ENCODE assay signal across 8 mouse cellular contexts in the genomic region with DNA sequence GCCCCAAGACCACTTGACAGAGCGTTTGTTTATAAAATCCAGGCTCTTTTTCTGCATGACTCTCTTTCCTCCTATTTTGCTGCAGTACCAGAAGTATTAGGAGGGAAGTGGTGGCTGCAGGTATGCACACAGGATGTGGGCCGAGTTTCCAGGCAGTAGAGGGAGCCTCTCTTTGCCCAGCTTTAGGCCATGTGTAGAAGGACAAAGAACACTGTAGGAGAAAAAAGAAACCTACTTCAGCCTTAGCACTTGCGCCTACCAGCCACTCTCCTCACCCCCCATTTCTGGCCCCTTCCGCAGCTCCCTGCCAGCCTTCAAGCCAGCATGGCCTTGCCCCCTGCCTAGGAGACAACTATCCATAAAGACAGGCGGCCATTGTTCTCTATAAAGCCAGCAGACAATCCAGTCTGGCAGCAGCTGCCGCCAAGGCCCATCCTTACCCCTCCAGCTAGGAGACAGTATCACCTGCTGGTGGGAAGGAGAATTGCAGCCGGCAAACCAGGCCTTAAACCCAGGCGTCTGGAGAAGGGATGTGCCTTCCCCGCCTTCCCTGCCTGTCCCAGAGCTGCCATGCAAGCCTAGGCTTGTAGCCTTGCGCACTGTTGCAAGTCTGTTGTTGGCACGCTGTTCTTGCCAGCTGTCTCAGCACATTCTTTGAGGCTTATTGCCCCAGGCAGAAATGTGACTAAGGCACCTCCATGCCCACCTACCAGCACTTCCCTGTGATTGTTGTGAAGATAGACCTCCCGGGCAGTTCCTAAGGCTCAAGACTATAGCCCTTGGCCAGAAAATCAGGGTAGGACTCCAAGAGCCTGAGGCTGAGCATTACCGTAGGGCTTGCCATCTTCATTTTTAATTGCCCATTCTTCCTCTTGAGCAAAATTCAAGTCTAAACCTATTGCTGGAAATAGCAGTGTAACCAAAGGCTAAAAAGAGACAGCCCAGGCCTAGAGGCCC. TPM values are rescaled to one million over a fixed set of nuclear protein-coding genes. Genes with fewer than 3 reads are reported as not detected.
A peak's percentile ranks its signal among the peaks of the same experiment; 100 is the strongest.
DNase-seq lines count a peak whose midpoint lies in the region; ATAC-seq and TF ChIP-seq lines count a peak whose summit lies in the region.

No protein-coding gene starts in this region.

- no peaks in the 10 kb centered on the region for H3K27me3 ChIP-seq in embryonic facial prominence, embryonic 13.5 days
- no peaks in the 10 kb centered on the region for H3K27me3 ChIP-seq in kidney, embryonic 14.5 days (ENCODE audit: control insufficient read depth, insufficient read depth, low read length)
- H3K27me3 ChIP-seq in liver, adult 2 months (ENCODE audit: control insufficient read depth, insufficient read depth, low read length): no peaks in the 10 kb centered on the region
- H3K27me3 ChIP-seq in stomach, embryonic 14.5 days (ENCODE audit: control insufficient read depth, insufficient read depth, low read length): no peaks in the 10 kb centered on the region

- H3K4me2 ChIP-seq in embryonic facial prominence, embryonic 13.5 days: no peak overlapping the region
- no peak overlapping the region for H3K4me2 ChIP-seq in kidney, embryonic 14.5 days (replicated peaks; ENCODE audit: low read depth, low read length)
- no peak overlapping the region for H3K4me2 ChIP-seq in stomach, embryonic 14.5 days (replicated peaks; ENCODE audit: low read depth, low read length)

- TF ChIP-seq POLR2A in liver, adult 2 months (IDR thresholded peaks at IDR 0.05; ENCODE audit: extremely low read depth, insufficient read depth, low read length): no peak

- H3K79me2 ChIP-seq in liver, adult 2 months (ENCODE audit: control insufficient read depth, insufficient read depth, low read length): no peaks in the 10 kb centered on the region

- peak; percentile 87 for ATAC-seq in embryonic facial prominence, embryonic 13.5 days (ENCODE audit: insufficient number of reproducible peaks, insufficient read depth, low FRiP score, low TSS enrichment, low read depth)
- ATAC-seq in kidney, embryonic 14.5 days (ENCODE audit: low FRiP score, low TSS enrichment): peak; percentile 87
- peak; percentile 79 for ATAC-seq in stomach, embryonic 14.5 days (ENCODE audit: insufficient number of reproducible peaks, insufficient read depth, low FRiP score, low read depth)

- peaks cover 92% of the 10 kb centered on the region for H3K36me3 ChIP-seq in embryonic facial prominence, embryonic 13.5 days
- peaks cover 64% of the 10 kb centered on the region for H3K36me3 ChIP-seq in kidney, embryonic 14.5 days (ENCODE audit: control insufficient read depth, insufficient read depth, low read length)
- peaks cover 2% of the 10 kb centered on the region; the same call in 1 of the 2 replicates for H3K36me3 ChIP-seq in liver, adult 2 months (ENCODE audit: control insufficient read depth, insufficient read depth, low read length)
- peaks cover 36% of the 10 kb centered on the region for H3K36me3 ChIP-seq in stomach, embryonic 14.5 days (ENCODE audit: control insufficient read depth, insufficient read depth, low read length)

- no peaks in the 10 kb centered on the region for H3K9me3 ChIP-seq in embryonic facial prominence, embryonic 13.5 days
- H3K9me3 ChIP-seq in kidney, embryonic 14.5 days (ENCODE audit: control insufficient read depth, low read length): no peaks in the 10 kb centered on the region
- no peaks in the 10 kb centered on the region for H3K9me3 ChIP-seq in stomach, embryonic 14.5 days (ENCODE audit: control insufficient read depth, low read depth, low read length)

- H3K27ac ChIP-seq in embryonic facial prominence, embryonic 13.5 days: peak overlapping the region; percentile 62
- no peak overlapping the region for H3K27ac ChIP-seq in kidney, embryonic 14.5 days (ENCODE audit: low read depth, low read length)
- H3K27ac ChIP-seq in liver, adult 2 months (replicated peaks; ENCODE audit: insufficient read depth, low read depth, low read length): no peak overlapping the region
- H3K27ac ChIP-seq in stomach, embryonic 14.5 days (ENCODE audit: low read length): peak overlapping the region; percentile 58; the same call in 1 of the 2 replicates

- no peak overlapping the region for H3K4me3 ChIP-seq in embryonic facial prominence, embryonic 13.5 days
- no peak overlapping the region for H3K4me3 ChIP-seq in kidney, embryonic 14.5 days (ENCODE audit: low read length)
- H3K4me3 ChIP-seq in liver, adult 2 months (ENCODE audit: insufficient read depth, low read depth, low read length): no peak overlapping the region
- H3K4me3 ChIP-seq in stomach, embryonic 14.5 days (ENCODE audit: low read depth, low read length): no peak overlapping the region

- H3K9ac ChIP-seq in embryonic facial prominence, embryonic 13.5 days: peak overlapping the region; percentile 40; the same call in 1 of the 2 replicates
- no peak overlapping the region for H3K9ac ChIP-seq in kidney, embryonic 14.5 days (ENCODE audit: low read depth, low read length)
- no peak overlapping the region for H3K9ac ChIP-seq in liver, adult 2 months (ENCODE audit: low read depth, low read length)
- no peak overlapping the region for H3K9ac ChIP-seq in stomach, embryonic 14.5 days (replicated peaks; ENCODE audit: low read depth, low read length)

- WGBS in embryonic facial prominence, embryonic 13.5 days: 34% methylated on average over 13 of the region's 13 CpGs
- 51% methylated on average over 13 of the region's 13 CpGs for WGBS in kidney, embryonic 14.5 days
- WGBS in liver, adult 2 months: 59% methylated on average over 13 of the region's 13 CpGs
- WGBS in stomach, embryonic 14.5 days: 43% methylated on average over 13 of the region's 13 CpGs

- peak; percentile 78 for DNase-seq in 416B (ENCODE audit: low read depth)
- peak; percentile 82 to 86 for DNase-seq in adrenal gland, postnatal 36 days
- DNase-seq in heart, adult 9 months (ENCODE audit: low spot score in 2 of 2): peak; percentile 72 to 75
- DNase-seq in liver, adult 2 months (ENCODE audit: extremely low read depth, low read depth, low spot score): peak; percentile 43
- peak; percentile 81 for DNase-seq in naive thymus-derived CD4-positive, alpha-beta T cell, adult 2 months (ENCODE audit: low read depth)

- H3K4me1 ChIP-seq in embryonic facial prominence, embryonic 13.5 days: 0 out of 2 replicates have a peak, but pooled peaks cover 4% of the 10 kb centered on the region
- no peaks in the 10 kb centered on the region for H3K4me1 ChIP-seq in kidney, embryonic 14.5 days (ENCODE audit: control insufficient read depth, insufficient read depth, low read length)
- no peaks in the 10 kb centered on the region for H3K4me1 ChIP-seq in liver, adult 2 months (ENCODE audit: control insufficient read depth, insufficient read depth, low read length)
- no peaks in the 10 kb centered on the region for H3K4me1 ChIP-seq in stomach, embryonic 14.5 days (ENCODE audit: control insufficient read depth, insufficient read depth, low read length)

- TF ChIP-seq CTCF in liver, adult 2 months (IDR thresholded peaks at IDR 0.05; ENCODE audit: low read depth, low read length): peak; percentile 98

RNA-seq across cellular contexts. Expression of gene Ppm1f, which starts 15.7 kb away (rescaled TPM):
- 10 to 100 TPM; 38.2 to 45.0 TPM for total RNA-seq in adrenal gland, postnatal 36 days (2021)
- 27.7 and 29.3 TPM in 2 replicates for polyA plus RNA-seq in embryonic facial prominence, embryonic 13.5 days (2015; fragmentation: Nextera tagmentation; extraction: Ambion mirVana)
- polyA plus RNA-seq in kidney, embryonic 14.5 days (2014; fragmentation: Nextera tagmentation; extraction: Ambion mirVana): 11.0 and 21.3 TPM in 2 replicates
- total RNA-seq in liver, adult 2 months (2014; rRNA removed): 12.2 and 15.4 TPM in 2 replicates
- polyA plus RNA-seq in liver, adult 2 months (2012; rRNA removed): 11.0 and 11.2 TPM in 2 replicates
- polyA plus RNA-seq in stomach, embryonic 14.5 days (2014; fragmentation: Nextera tagmentation; extraction: Ambion mirVana): 14.8 and 16.5 TPM in 2 replicates

RNA-seq across cellular contexts. Expression of gene Vpreb1, which starts 41.3 kb away (rescaled TPM):
- under 1 TPM in 1 of 2 experiments, not detected in 1; 0.46 TPM for total RNA-seq in adrenal gland, postnatal 36 days (2021)
- 3.4 and 4.1 TPM in 2 replicates for polyA plus RNA-seq in embryonic facial prominence, embryonic 13.5 days (2015; fragmentation: Nextera tagmentation; extraction: Ambion mirVana)
- polyA plus RNA-seq in kidney, embryonic 14.5 days (2014; fragmentation: Nextera tagmentation; extraction: Ambion mirVana): 1.7 and 2.8 TPM in 2 replicates
- not detected in 2 replicates for total RNA-seq in liver, adult 2 months (2014; rRNA removed)
- polyA plus RNA-seq in liver, adult 2 months (2012; rRNA removed): 1.3 and 2.4 TPM in 2 replicates
- 2.9 TPM in 2 replicates for polyA plus RNA-seq in stomach, embryonic 14.5 days (2014; fragmentation: Nextera tagmentation; extraction: Ambion mirVana)

RNA-seq across cellular contexts. Expression of gene Top3b, which starts 41.4 kb away (rescaled TPM):
- 10 to 100 TPM; 49.0 to 51.6 TPM for total RNA-seq in adrenal gland, postnatal 36 days (2021)
- polyA plus RNA-seq in embryonic facial prominence, embryonic 13.5 days (2015; fragmentation: Nextera tagmentation; extraction: Ambion mirVana): 73.7 and 77.6 TPM in 2 replicates
- 55.6 and 81.4 TPM in 2 replicates for polyA plus RNA-seq in kidney, embryonic 14.5 days (2014; fragmentation: Nextera tagmentation; extraction: Ambion mirVana)
- 18.8 and 25.2 TPM in 2 replicates for total RNA-seq in liver, adult 2 months (2014; rRNA removed)
- 31.0 and 40.9 TPM in 2 replicates for polyA plus RNA-seq in liver, adult 2 months (2012; rRNA removed)
- polyA plus RNA-seq in stomach, embryonic 14.5 days (2014; fragmentation: Nextera tagmentation; extraction: Ambion mirVana): 63.4 and 73.1 TPM in 2 replicates

RNA-seq across cellular contexts. Expression of gene Igll1, which starts 48.1 kb away (rescaled TPM):
- total RNA-seq in adrenal gland, postnatal 36 days (2021): not detected
- polyA plus RNA-seq in embryonic facial prominence, embryonic 13.5 days (2015; fragmentation: Nextera tagmentation; extraction: Ambion mirVana): not detected in 2 replicates
- not detected in 2 replicates for polyA plus RNA-seq in kidney, embryonic 14.5 days (2014; fragmentation: Nextera tagmentation; extraction: Ambion mirVana)
- not detected in 2 replicates for total RNA-seq in liver, adult 2 months (2014; rRNA removed)
- polyA plus RNA-seq in liver, adult 2 months (2012; rRNA removed): not detected in 2 replicates
- 0.41 and 0.59 TPM in 2 replicates for polyA plus RNA-seq in stomach, embryonic 14.5 days (2014; fragmentation: Nextera tagmentation; extraction: Ambion mirVana)

Comparison
In these comparisons a context has a peak if more than half of its experiments do, and no peak if none do; other contexts are left out.
1. H3K27ac ChIP-seq: peak in embryonic facial prominence, embryonic 13.5 days (single experiment) and stomach, embryonic 14.5 days (single experiment); none in kidney, embryonic 14.5 days (single experiment) and liver, adult 2 months (single experiment).
2. Peak in every context shown above with its lines, with median percentiles within 50 percentile points of each other: DNase-seq and ATAC-seq.